Mouse (Mus musculus) left cerebral cortex, postnatal 10 days (tissue): ENCODE measurements around the gene H2-Ob. TPM values are rescaled to one million over a fixed set of nuclear protein-coding genes. Genes with fewer than 3 reads are reported as not detected.
A peak's percentile ranks its signal among the peaks of the same experiment; 100 is the strongest.
"Not testable (repeated sequence)": the region's sequence is repeated elsewhere in the genome, so short reads cannot be mapped to it uniquely, and the experiment has no call there.

ENCODE experiments used
- DNase-seq, 2 experiments: peaks; one replicate each; pipeline ENCODE4 v3.0.0; 2021 to 2022; ENCODE audit warnings: low spot score in 2 of 2, mixed read lengths in 1 of 2; ENCODE audit errors: extremely low spot score in 1 of 2
- intact Hi-C: fragments of 180-260 bp; cut with DNase I; formaldehyde crosslinking; loops from one replicate; pipeline ENCODE4 v1.15.1; 2025
- total RNA-seq, 2 experiments: library from RNA; stranded (reverse); gene quantifications; 2 replicates each; pipeline ENCODE4 v1.2.3; 2021

H2-Ob gene
- total RNA-seq, 2 experiments from 2014 or later, result 0.39 TPM; not detected in 1

- DNase-seq, result not testable (repeated sequence)
- intact Hi-C loops, result loop anchor here (10.0 kb wide), 1 partner anchor 157 kb away; no protein-coding TSS in a partner anchor
Measured at GRCm38 (mm10) chr17:34232021-34232420, 6.7 kb upstream of the H2-Ob start.

- intact Hi-C loops, result loop anchor here (5.0 to 10.0 kb wide), 2 partner anchors 63 to 160 kb away; no protein-coding TSS in a partner anchor
- peak; percentile 43 to 85 for DNase-seq
Measured at GRCm38 (mm10) chr17:34234926-34235325, 3.8 kb upstream of the H2-Ob start.

DNA sequence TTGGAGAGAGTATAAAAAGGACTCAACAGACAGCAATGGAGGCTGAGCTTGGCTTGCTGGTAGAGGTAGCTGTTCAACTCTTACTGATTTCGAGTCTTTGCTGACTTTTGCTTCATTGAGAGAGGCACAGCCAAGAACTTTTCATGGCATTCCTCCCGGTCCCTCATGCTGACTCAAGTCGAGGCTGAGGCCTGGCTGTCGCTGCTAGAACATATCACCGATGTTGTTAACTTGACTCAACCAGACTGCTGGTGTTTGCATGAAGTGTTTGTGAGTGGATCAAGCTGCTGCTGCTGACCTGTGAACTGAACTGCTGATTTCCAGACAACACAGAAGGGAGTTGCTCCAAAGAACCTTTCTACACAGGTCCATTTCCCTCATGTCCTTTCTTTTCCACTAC is 2.0 kb upstream of the H2-Ob start:
- no peak for DNase-seq
- intact Hi-C loops, result loop anchor here (5.0 to 10.0 kb wide), 2 partner anchors 64 to 162 kb away; no protein-coding TSS in a partner anchor

- no peak for DNase-seq
- intact Hi-C loops, result loop anchor here (5.0 to 10.0 kb wide), 2 partner anchors 65 to 163 kb away; no protein-coding TSS in a partner anchor
Measured at GRCm38 (mm10) chr17:34237741-34238140, 962 bp upstream of the H2-Ob start.

DNA sequence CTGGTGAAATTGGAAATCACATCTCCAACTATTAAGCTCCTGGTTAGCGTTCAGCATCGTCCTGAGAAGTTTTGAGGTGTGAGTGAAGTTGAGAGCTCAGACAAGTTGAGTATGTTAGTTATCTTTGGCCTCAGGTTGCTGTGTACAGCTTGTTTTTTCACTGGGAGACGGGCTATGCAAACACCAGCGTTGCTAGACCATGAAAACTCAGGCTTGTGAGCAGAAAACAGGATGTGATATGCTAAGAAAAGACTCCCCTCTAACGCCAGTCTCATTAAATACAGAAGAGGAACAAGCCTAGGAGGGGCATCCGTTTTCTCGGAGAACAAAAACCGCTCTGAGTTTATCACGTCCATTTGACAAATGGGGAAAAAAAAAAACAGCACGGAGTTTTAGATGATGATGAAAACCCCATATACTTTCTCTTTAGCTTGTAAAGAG is 918 bp downstream of the H2-Ob start:
- intact Hi-C loops, result loop anchor here (5.0 to 10.0 kb wide), 2 partner anchors 67 to 165 kb away; no protein-coding TSS in a partner anchor
- DNase-seq, result no peak

DNA sequence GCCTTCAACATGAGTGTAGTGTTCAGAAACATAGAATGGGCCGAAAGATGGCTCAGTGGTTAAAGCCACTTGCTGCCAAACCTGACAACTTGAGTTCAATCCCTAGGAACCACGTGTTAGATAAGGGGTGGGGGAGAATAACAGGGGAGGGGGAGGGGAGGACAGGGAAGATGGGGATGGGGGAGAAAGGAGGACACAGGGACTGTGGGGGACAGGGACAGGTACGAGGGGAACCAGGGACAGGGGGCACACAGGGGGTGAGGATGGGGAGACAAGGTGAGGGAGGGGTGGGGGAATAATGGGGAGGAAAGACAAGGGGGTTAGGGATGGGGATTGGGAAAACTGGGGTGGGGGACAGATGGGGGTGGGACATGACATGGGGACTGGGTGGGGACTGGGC is 1.7 kb downstream of the H2-Ob start:
- DNase-seq, result no peak
- intact Hi-C loops, result no loop called here

DNA sequence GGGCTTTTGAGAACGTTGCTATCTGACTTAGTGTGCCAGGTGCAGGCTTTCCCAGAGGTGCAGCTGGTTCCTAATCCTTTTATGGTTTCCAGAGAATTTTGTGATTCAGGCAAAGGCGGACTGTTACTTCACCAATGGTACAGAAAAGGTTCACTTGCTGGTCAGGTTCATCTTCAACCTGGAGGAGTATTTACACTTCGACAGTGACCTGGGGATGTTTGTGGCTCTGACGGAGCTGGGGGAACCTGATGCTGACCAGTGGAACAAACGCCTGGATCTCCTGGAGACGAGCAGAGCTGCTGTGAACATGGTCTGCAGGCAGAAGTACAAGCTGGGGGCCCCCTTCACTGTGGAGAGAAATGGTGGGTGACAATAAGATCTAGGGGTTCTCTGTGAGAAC is 2.2 kb downstream of the H2-Ob start:
- intact Hi-C loops, result no loop called here
- no peak for DNase-seq

DNA sequence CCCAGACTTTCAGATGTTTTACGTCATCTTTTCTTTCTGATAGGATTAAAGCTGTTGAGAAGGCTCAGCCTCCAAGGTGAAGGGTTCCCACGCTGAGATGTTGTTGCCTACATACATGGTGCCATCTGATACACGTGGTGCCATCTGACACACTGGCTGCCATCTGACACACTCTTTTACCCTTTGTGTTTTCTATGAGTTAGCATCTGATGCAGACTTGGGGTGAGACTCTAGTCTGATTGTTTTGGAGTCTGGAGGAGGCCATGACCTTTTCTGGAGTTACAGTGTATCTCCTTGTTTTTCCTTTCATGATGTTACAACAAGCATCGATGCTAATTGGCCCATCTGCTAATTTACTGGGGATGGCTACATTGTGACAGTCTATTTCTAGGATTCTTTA is 6.0 kb downstream of the H2-Ob start:
- intact Hi-C loops, result loop anchor here (5.0 kb wide), 1 partner anchor 168 kb away; no protein-coding TSS in a partner anchor

GRCm38 (mm10) chr17:34247047-34247446 is 8.3 kb downstream of the H2-Ob start:
- intact Hi-C loops, result loop anchor here (5.0 kb wide), 1 partner anchor 165 kb away; no protein-coding TSS in a partner anchor
- no peak for DNase-seq

More for the DNA sequence above, 6.0 kb downstream of the H2-Ob start:
- DNase-seq, result no peak

GRCm38 (mm10) chr17:34248764-34249163 is 10.1 kb downstream of the H2-Ob start:
- no peak for DNase-seq
- intact Hi-C loops, result loop anchor here (2.0 to 5.0 kb wide), 2 partner anchors 100 to 164 kb away; no protein-coding TSS in a partner anchor

DNA sequence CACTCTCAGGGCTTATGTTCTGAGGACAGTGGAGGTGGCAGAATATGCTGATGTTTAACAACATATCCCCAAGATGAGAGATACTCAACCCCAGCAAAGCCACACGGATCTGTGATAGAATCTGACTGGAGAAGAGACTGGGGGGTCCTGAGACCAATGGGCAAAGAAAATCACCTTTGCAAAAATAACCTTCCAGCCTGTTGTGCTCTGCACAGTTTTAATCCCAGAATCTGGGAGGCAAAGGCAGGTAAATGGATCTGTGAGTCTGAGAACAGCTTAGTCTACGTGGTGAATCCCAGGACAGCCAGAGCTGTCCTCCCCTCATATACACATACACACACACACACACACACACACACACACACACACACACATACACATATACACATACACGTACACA is 10.7 kb downstream of the H2-Ob start:
- intact Hi-C loops, result loop anchor here (2.0 to 5.0 kb wide), 2 partner anchors 99 to 163 kb away; no protein-coding TSS in a partner anchor

GRCm38 (mm10) chr17:34249878-34250277 is 11.2 kb downstream of the H2-Ob start:
- intact Hi-C loops, result loop anchor here (2.0 to 5.0 kb wide), 3 partner anchors 63 to 162 kb away; no protein-coding TSS in a partner anchor
- no peak for DNase-seq

More for the DNA sequence above, 10.7 kb downstream of the H2-Ob start:
- no peak for DNase-seq

DNA sequence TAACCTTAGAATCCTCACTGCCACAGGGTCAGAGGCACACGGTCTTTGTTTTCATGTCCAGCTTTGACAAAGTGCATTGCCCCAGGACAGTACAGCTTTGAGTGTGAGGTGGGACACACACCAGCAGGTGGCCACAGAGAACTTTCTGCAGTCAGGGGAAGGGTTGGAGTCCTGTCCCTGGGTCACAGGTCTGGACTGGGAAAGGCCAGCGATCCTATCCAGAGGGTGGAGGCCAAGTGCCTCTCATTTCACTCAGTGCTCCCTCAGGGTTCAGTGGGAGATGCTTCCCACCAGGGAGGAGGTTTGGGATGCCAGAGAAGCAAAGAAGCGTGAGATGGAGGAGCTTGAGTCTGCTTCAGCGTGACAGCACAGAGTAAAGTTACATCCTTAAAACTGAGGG is 13.0 kb downstream of the H2-Ob start:
- no peak for DNase-seq
- intact Hi-C loops, result loop anchor here (2.0 kb wide), 1 partner anchor 61 kb away; no protein-coding TSS in a partner anchor

DNA sequence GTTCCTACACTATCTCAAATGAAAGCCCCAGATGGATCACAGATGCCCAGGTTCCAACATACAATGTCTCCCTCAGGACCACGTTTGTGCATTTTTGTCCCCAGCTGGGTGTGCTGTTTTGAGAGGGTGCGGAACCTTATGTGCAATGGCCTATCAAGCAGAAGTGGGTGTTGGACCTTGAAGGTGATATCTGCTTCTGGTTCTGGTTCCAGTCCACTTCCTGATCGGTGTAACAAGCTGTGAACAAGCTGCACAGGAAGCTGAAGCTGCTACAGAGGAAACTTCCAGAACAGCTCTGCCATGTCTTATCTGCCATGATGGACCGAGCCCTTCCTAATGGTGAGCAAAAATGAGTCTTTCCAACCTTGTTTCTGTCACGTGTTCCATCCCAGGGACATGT is 17.8 kb downstream of the H2-Ob start:
- intact Hi-C loops, result no loop called here
- DNase-seq, result no peak

DNA sequence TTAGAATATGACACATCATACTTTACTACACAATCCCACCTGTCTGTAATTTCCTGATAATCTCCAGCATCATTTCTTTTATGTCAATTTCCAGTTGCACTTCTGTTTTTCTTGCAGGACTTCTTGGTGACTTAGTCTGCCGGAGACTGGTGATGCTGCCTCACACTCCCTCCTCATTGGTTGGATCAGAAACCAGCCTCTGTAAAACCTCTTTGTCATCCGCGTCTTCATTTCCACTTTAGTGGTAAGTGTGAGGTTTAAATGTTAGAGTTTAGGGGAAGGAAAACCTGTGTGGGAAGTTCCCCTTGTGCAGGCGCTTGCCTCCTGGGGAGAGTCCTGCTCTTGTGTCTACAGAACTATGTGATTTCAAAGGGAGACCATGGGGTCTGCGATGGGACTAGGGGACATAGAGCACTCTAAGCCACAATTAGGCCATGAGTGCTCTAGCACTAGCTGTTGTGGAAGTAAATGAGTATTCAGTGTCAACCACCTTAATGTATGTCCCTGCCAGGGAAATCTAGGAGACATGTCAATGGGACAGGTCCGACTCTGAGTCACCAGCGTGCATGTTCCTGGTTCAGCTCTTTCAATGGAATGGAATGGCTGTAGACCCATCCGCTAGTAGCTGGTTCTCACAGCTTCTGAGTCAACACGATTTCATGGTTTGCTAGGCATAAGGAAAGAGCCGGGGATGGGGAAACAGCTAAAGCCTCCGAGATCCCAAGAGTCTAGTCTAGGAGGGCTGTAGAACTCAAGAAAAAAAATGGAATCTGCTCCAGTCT is 19.1 kb downstream of the H2-Ob start, which contains the start of gene H2-Ab1:
Gene H2-Ab1 (plus strand): TSS at position 96 of the 782 bp plus-strand sequence.
- DNase-seq, result peak; percentile 71 to 80
- intact Hi-C loops, result no loop called here

DNA sequence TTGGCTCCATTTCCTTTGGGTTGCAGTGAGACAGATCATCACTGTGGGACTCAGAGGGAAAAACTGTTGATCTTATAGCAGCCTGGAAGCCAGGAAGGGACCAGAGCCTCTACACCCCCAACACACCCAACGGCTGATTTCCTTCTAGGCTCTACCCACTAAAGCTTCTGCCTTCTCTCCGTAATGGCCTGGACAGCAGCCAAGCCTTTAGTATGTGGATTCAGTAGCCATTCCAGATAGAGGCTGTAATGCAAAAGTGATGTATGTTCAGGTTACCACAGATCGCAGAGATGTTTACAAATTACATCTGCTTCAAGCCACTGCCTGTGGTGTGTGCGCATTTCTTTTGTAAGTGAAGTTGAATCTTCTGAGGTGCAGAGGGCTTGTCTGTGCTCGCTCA is 21.8 kb downstream of the H2-Ob start:
- intact Hi-C loops, result no loop called here
- peak in 1 of 2 experiments; percentile 33 for DNase-seq

- intact Hi-C loops, result no loop called here
- peak; percentile 78 to 82 for DNase-seq
Measured at GRCm38 (mm10) chr17:34261502-34261901, 22.8 kb downstream of the H2-Ob start.

- intact Hi-C loops, result no loop called here
- peak; percentile 58 to 63 for DNase-seq
Measured at GRCm38 (mm10) chr17:34263068-34263467, 24.4 kb downstream of the H2-Ob start.

- no peak for DNase-seq
- intact Hi-C loops, result no loop called here
Measured at GRCm38 (mm10) chr17:34263811-34264371, 25.2 kb downstream of the H2-Ob start.
